Mouse (Mus musculus) kidney, postnatal 14 days (tissue): ENCODE data around the gene Adipoq.
"Not testable (repeated sequence)": the region's sequence is repeated elsewhere in the genome, so short reads cannot be mapped to it uniquely, and the experiment has no call there.

Experiments
- DNase-seq: peaks from one replicate; pipeline ENCODE4 v3.0.0; 2022; ENCODE audit warnings: mixed read lengths

Adipoq gene

GRCm38 (mm10) chr16:23166646-23167045, 20.3 kb downstream of the Adipoq start:
- no peak for DNase-seq

GRCm38 (mm10) chr16:23167079-23167478, 20.7 kb downstream of the Adipoq start:
- peak; percentile 40 for DNase-seq

- no peak for DNase-seq
These were observed 24.5 kb downstream of the Adipoq start for GRCm38 (mm10) chr16:23170813-23171212.

DNA sequence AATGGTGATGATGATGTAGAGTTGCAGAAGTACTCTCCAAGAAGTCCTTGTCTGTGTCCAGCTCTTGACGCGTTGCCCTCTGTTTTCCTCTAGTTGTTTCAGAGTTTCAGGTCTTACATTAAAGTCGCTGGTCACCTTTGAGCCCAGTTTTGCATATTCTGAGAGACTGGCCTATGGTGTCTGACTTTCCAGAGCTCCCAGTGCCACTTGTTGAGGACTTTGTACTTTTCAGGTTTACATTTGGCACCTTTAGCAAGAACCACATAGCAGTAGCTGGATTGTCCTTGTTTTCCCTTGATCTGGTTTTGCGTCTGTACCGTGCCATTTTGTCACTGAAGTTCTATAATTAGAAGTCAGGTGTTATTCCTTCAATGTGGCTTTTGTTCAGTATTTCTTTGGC, 27.6 kb downstream of the Adipoq start:
- no peak for DNase-seq

DNA sequence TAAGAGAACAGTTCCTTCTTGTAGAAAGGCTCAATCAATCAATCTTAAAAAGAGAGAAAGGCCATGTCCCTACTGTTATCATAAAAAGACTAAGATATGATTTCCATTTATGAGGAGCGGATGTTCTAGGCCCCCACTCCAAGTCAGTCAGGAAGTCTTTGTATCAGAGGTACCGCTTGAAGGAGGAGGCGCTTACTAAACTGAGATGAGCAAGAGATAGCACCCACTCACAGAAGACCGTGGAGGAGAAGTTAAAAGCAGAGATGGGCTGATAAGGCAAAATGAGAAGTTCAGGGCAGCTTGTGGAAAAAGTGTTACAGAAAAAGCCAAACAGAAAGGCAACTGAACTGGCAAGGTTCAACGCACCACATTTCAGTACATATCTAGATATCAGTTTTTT, 28.5 kb downstream of the Adipoq start:
- DNase-seq: no peak

GRCm38 (mm10) chr16:23175956-23176355, 29.6 kb downstream of the Adipoq start:
- no peak for DNase-seq

DNA sequence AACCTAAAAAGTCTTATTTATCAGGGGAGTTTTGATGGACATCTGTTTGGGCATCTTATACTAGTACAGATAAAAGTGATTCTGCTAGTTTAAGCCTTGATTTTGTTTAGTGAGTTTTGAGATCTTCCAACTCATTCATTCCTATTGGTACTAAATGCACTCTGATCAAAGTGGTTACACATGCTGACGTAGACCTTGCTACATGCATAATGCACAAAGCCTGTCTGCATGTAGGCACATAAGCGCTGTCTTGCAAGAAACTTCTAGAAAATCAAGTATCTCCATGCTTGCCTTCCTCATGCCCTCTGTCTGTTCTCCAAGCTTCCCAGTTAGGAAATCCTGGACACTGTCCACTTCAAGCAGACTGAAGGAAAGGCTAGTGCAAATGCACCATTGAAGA, 31.5 kb downstream of the Adipoq start:
- no peak for DNase-seq

GRCm38 (mm10) chr16:23178796-23179195, 32.5 kb downstream of the Adipoq start:
- no peak for DNase-seq

DNA sequence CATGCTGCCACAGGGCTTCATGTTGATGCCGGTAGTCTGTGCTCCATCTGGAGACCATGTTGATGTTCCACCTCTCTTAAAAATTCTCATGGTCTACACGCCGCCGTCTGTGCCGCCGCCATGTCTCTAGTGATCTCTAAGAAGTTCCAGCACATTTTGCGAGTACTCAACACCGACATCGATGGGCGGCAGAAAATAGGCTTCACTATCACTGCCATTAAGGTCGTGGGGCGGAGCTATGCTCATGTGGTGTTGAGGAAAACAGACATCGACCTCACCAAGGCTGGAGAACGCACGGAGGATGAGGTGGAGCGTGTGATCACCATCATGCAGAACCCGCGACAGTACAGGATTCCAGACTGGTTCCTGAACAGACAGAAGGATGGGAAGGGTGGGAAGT, 33.1 kb downstream of the Adipoq start:
- DNase-seq: not testable (repeated sequence)

DNA sequence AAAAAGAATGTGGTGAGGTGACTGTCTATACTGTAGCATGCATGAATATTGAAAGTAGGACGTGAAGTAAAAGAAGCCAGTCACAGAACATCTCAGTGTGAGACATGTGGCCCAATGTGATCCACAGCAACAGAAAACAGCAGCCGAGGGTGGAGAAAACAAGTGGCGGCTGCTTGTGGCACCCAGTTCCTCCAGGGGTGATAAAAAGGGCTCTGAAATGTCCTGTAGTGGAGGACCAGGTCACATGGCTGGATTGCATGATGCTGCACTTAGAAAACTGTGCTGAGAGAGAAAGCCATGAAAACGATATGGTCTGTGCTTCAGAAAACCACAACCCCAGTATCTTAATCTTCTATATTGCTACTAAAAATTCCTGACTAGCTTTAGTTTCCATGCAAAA, 34.7 kb downstream of the Adipoq start:
- DNase-seq: no peak

GRCm38 (mm10) chr16:23181487-23181886, 35.2 kb downstream of the Adipoq start:
- DNase-seq: no peak

DNA sequence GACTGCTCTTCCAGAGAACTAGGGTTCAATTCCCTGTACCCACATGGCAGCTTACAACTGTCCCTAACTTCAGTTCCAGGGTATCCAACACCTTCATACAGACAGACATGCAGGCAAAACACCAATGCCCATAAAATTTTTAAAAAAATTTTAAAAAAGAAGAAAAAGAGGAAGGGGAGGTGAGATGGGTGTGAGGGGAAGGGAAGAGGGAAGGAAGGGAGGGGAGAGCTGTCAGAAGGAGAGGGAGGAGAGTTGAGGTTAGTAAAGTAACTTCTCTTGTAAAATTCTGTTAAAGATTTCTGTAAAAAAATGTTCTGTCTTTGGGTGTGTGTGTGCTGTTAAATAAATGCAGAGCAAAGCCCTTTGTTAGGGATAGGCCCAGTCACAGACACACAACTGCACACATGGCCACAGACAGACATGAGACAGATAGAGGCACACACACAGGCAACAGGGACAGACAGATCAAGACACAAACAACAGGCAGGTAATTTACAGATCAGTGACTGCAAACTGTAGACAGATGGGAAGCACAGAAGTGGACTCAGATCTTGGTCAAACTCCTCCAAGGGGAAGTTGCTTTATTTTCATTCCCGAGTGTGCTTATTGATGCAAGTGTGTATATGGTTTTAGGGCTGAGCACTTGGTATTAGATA, 35.7 kb downstream of the Adipoq start:
- no peak for DNase-seq

DNA sequence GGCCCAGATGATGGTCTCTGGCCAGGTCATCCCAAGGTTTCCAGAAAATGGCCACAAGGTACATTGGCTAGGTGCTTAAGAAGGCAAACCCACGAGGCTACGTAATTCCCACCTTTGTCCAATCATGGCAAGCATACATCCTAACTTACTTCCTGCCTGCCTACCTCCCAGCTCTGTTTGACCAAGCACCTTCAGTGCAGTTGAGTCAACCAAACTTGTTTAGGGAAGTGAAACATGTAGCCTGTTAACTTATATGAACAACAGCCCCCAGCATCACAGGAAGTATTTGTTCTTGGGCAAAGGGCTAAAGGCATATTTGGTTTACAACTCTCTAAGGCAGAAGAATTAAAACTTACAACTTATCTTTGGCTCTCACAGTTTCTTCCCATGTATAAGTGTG, 39.5 kb downstream of the Adipoq start:
- DNase-seq: no peak

- no peak for DNase-seq
These were observed 40.1 kb downstream of the Adipoq start for GRCm38 (mm10) chr16:23186418-23186817.

DNA sequence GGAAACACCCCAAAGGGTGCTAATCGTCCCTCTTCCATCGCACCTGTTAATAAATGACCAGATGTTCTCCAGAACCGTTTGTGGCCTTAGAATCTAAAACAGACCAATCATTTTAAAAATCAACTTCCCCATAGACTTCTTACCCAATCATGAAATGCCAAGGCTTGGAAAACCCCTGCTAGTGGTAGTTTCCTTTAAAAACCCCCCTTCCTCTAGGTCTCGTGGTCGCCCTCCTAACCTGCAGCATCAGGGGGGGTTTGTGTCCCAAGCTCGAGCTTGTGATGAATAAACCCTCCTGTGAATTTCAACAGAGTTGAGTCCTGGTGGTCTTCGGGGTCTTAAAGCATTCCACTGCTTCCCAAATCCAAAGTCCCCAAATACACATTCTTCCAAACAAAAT, 41.6 kb downstream of the Adipoq start:
- DNase-seq: no peak

DNA sequence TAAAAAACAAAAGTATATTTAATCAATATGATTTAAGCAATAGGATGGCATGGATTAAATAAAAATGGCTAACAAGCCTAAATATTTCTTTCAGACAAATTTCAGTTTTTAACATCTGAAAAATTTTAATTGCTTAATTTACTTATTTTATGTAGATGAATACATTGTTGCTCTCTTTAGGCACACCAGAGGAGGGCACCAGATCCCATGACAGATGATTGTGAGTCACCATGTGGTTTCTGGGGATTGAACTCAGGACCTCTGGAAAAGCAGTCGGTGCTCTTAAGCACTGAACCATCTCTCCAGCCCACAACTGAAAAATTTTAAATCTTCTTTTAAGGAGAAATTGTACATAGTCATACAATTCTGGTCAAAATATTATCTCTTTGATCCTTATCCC, 43.3 kb downstream of the Adipoq start:
- no peak for DNase-seq

DNA sequence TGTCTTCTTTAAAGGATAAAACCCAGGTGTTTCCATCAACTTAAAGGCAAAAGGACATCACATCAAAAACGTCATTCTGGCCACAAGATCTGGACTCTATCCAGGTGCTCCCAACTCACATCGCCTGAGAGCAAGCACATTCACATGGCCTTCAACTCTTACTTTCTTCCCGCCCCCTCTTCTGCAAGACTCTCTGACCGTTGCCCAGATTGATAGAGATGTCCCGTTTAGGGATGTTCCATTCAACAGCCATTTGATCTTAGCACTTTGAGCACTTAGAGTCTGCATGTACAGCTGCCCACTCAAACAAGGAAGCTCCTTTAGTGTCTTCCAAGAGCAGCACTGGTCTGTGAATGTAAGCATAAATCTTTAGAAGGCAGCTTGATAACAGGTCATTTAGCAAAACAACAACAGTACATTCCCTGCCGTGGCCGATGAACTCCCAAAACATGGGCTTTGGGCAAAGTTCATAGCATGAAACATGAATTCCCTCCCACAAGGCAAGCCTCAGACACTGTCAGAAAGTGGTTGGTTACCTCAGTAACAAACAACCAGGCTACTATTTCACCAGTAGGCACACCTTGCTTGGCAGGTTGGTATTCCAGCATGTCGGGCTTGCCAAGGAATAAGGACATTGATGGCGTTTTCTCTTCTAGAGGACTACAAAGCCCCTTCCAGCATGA, 45.4 kb downstream of the Adipoq start:
- no peak for DNase-seq

DNA sequence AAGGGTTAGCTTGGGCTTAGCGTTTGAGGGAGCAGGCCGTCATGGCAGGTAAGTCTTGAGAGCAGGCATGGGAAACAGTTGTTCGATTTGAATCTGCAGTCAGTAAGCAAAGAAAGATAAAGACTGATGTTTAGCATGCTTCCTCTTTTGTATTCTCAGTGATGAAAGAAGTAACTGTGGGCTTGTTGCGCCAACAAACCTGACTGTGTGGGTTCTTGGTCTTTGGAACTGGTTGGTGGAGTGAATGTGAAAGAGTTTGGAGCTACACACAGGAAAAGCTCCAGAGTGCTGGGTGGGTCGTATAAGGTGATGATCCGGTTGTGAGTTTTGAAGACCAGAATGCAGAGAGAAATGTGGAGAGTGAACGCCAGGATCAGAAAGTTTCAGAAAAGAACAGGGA, 49.3 kb downstream of the Adipoq start:
- no peak for DNase-seq

GRCm38 (mm10) chr16:23196296-23196695, 50.0 kb downstream of the Adipoq start:
- DNase-seq: no peak

DNA sequence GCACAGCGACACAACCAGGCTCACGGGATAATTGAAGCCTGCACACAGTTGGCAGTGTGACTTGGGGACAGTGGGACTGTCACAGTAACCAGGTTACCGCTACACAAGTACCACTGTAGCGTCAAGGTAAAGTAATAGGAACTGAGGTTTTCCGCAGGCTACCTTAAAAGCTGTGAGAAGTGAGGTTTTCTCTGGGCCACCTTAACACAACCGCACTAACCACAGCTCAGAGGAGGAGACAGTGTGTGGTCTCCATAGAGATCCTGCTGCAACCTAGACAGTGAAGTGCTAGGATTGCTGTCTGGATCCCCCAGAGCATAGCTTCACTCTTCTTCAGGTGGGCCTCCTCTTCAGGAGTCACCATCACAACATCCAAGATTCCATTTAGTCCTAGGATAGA, 50.5 kb downstream of the Adipoq start:
- no peak for DNase-seq

DNA sequence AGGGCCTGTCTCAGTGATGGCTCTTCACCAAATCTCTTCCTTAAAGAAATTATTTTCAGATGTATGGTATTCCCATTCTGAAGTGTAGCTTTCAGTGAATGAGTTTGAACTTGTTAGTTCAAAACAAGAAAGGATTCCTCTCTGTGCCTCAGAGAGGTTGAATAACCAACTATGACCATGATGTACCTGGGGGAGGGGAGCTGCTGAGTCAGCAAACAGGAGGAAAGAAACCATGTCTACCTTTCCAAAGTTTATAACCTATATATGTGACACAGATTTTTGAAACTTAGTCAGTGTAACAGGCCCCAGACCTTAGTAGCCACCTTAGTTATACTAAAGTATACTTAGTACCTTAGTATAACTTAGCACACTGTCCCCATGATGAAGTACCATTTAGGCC, 55.2 kb downstream of the Adipoq start:
- no peak for DNase-seq
